Mouse (Mus musculus): Measurements from ENCODE around the gene Noxred1. TPM values are rescaled to one million over a fixed set of nuclear protein-coding genes. Genes with fewer than 3 reads are reported as not detected.

Gene Noxred1
- 1 to 10 TPM; 2.9 to 3.1 TPM for total RNA-seq (2023)

GRCm38 (mm10) chr12:87238632-87239031 lies at the start of gene Noxred1:
Noxred1 (minus strand) TSS chr12:87238732.

GRCm38 (mm10) chr12:87266108-87266826 lies 27.7 kb upstream of the Noxred1 start, which contains the start of the genes Vipas39 and Ahsa1:
Vipas39 (minus strand) TSS chr12:87266256.
Ahsa1 (plus strand) TSS chr12:87266479.

GRCm38 (mm10) chr12:87199973-87200586 lies 38.5 kb downstream of the Noxred1 start, which contains the start of gene Tmed8:
Tmed8 (minus strand) TSS chr12:87200454.

GRCm38 (mm10) chr12:87199206-87199972 lies 39.1 kb downstream of the Noxred1 start, which contains the start of gene Samd15:
Samd15 (plus strand) TSS chr12:87199723.

Other genes starting within 250 kb of the Noxred1 start
- not detected for gene Zdhhc22, start 248.3 kb downstream of the Noxred1 start, total RNA-seq (2023)
- gene Tmem63c, start 217.4 kb downstream of the Noxred1 start, total RNA-seq (2023), result not detected
- not detected for gene Ngb, start 136.2 kb downstream of the Noxred1 start, total RNA-seq (2023)
- gene Gstz1, start 91.6 kb downstream of the Noxred1 start, total RNA-seq (2023), result 1 to 10 TPM; 7.9 to 8.7 TPM
- gene Pomt2, start 90.8 kb downstream of the Noxred1 start, total RNA-seq (2023), result 1 to 10 TPM; 2.3 to 2.7 TPM
- gene Samd15, start 39.0 kb downstream of the Noxred1 start, total RNA-seq (2023), result under 1 TPM in 1 of 2 experiments, not detected in 1; 0.77 TPM
- 10 to 100 TPM in 1 of 2 experiments, 1 to 10 TPM in 1; 9.9 to 10.6 TPM for gene Tmed8, start 38.3 kb downstream of the Noxred1 start, total RNA-seq (2023)
- 10 to 100 TPM; 25.7 to 31.5 TPM for gene Vipas39, start 27.5 kb upstream of the Noxred1 start, total RNA-seq (2023)
- gene Ahsa1, start 27.7 kb upstream of the Noxred1 start, total RNA-seq (2023), result 10 to 100 TPM; 71.3 to 76.8 TPM
- not detected for gene Ism2, start 61.0 kb upstream of the Noxred1 start, total RNA-seq (2023)
- gene Sptlc2, start 149.6 kb upstream of the Noxred1 start, total RNA-seq (2023), result 100 to 1,000 TPM; 118 to 124 TPM
- 10 to 100 TPM; 32.0 to 43.1 TPM for gene Slirp, start 205.2 kb upstream of the Noxred1 start, total RNA-seq (2023)
- gene Alkbh1, start 205.3 kb upstream of the Noxred1 start, total RNA-seq (2023), result 10 to 100 TPM; 20.7 to 24.0 TPM
- 10 to 100 TPM; 42.4 to 46.1 TPM for gene Snw1, start 233.5 kb upstream of the Noxred1 start, total RNA-seq (2023)

All from neutrophil, adult 59 days (primary cell).